Mouse (Mus musculus): ENCODE data around the gene Nuak1. TPM values are rescaled to one million over a fixed set of nuclear protein-coding genes. Genes with fewer than 3 reads are reported as not detected.

Gene Nuak1
- total and polyA plus RNA-seq, 2 experiments: 0.65 to 1.4 TPM

DNA sequence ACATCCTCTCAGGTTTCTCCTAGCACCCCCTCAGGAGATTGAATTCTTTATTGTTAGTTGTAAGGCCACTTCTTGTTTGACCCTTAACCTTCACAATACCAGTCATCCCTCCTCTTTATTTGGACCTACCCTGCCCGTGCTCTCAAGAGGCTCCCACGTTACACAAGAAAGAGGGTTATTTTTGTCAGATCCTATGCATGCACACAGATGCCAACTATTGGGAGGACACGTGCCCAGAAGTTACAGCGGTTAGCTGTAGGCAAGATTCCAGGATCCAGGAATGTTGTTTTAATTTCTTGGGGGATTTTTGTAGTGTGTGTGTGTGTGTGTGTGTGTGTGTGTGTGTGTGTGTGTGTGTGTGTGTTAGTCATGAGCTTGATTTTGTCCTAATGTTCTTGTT, 25.1 kb upstream of the Nuak1 start:
- Histone ChIP-seq H3K79me2 (ENCODE audit: control insufficient read depth, insufficient read depth, low read length) (no peaks in the 10 kb centered on the region), H3K9ac (ENCODE audit: low read depth, low read length) (no peak overlapping the region), H3K27me3 (ENCODE audit: control insufficient read depth, insufficient read depth, low read length) (no peaks in the 10 kb centered on the region), H3K4me3 (ENCODE audit: insufficient read depth, low read depth, low read length) (no peak overlapping the region), H3K4me1 (ENCODE audit: control insufficient read depth, insufficient read depth, low read length) (no peaks in the 10 kb centered on the region), H3K36me3 (ENCODE audit: control insufficient read depth, insufficient read depth, low read length) (no peaks in the 10 kb centered on the region), H3K27ac (replicated peaks; ENCODE audit: insufficient read depth, low read depth, low read length) (no peak overlapping the region)
- DNase-seq (ENCODE audit: extremely low read depth, low read depth, low spot score): no peak
- WGBS: 90% methylated on average over 4 of the region's 4 CpGs
- TF ChIP-seq CTCF (IDR thresholded peaks at IDR 0.05; ENCODE audit: low read depth, low read length): no peak
- TF ChIP-seq POLR2A (IDR thresholded peaks at IDR 0.05; ENCODE audit: extremely low read depth, insufficient read depth, low read length): no peak

DNA sequence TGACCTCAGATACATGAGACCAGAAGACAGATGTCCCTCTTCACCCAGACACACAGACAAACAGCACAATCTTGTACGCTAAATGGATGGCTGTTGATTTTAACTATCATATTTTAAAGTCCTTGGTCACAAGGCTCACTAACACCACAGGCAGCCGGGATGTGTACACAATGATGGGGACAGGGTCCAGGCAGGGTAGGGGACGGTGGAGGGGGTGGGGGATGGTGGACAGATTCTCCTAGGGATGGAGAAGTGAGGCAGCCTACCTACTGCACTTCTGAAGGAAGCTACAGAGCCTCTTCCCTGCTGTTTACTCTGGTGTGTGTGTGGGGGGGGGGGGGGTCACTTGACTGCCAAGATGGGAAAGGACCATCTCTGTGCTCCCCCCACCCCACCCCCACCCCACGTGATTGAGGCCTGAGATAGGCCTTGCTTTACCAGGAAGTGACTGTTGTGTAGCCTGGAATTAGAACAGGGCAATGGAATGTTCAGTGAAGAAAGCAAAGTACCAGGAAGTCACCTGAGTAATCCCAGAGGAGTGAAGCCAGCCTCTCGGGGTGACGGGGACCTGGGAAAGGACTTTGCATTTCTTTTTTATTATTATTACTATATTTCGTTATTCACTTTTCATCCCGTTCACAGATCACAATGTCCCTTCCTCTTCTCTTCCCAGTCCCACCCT, 20.2 kb upstream of the Nuak1 start:
- WGBS: 52% methylated on average over 8 of the region's 8 CpGs
- no peaks in the 10 kb centered on the region for H3K36me3 ChIP-seq (ENCODE audit: control insufficient read depth, insufficient read depth, low read length)
- TF ChIP-seq CTCF (IDR thresholded peaks at IDR 0.05; ENCODE audit: low read depth, low read length) (no peak), POLR2A (IDR thresholded peaks at IDR 0.05; ENCODE audit: extremely low read depth, insufficient read depth, low read length) (no peak)

DNA sequence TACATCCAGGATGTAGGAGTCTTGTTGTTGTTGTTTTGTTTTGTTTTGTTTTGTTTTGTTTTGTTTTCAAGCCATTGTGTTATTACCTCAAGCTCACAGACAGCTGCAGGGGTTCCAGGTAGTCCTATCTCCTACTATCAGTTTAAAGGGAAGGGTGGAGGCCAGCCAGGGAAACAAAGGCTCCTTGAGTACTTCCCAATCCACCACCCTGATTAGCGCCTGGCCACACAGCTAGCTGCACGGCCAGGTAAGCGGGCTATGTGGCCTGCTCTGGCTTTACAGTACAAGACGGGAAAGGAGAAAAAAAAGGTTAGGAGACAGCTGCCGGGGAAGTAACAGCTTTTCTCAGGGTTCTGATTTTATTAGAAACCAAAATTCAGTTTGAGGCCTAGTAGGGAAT, 17.7 kb upstream of the Nuak1 start:
- WGBS: 91% methylated on average over 5 of the region's 5 CpGs
- Histone ChIP-seq H3K36me3 (ENCODE audit: control insufficient read depth, insufficient read depth, low read length) (no peaks in the 10 kb centered on the region), H3K79me2 (ENCODE audit: control insufficient read depth, insufficient read depth, low read length) (no peaks in the 10 kb centered on the region), H3K4me1 (ENCODE audit: control insufficient read depth, insufficient read depth, low read length) (no peaks in the 10 kb centered on the region), H3K9ac (ENCODE audit: low read depth, low read length) (no peak overlapping the region), H3K4me3 (ENCODE audit: insufficient read depth, low read depth, low read length) (no peak overlapping the region), H3K27me3 (ENCODE audit: control insufficient read depth, insufficient read depth, low read length) (no peaks in the 10 kb centered on the region), H3K27ac (replicated peaks; ENCODE audit: insufficient read depth, low read depth, low read length) (no peak overlapping the region)
- DNase-seq (ENCODE audit: extremely low read depth, low read depth, low spot score): no peak
- TF ChIP-seq CTCF (IDR thresholded peaks at IDR 0.05; ENCODE audit: low read depth, low read length) (no peak), POLR2A (IDR thresholded peaks at IDR 0.05; ENCODE audit: extremely low read depth, insufficient read depth, low read length) (no peak)

More for the DNA sequence above, 20.2 kb upstream of the Nuak1 start:
- Histone ChIP-seq H3K79me2 (ENCODE audit: control insufficient read depth, insufficient read depth, low read length) (no peaks in the 10 kb centered on the region), H3K4me1 (ENCODE audit: control insufficient read depth, insufficient read depth, low read length) (no peaks in the 10 kb centered on the region), H3K27ac (replicated peaks; ENCODE audit: insufficient read depth, low read depth, low read length) (no peak overlapping the region), H3K4me3 (ENCODE audit: insufficient read depth, low read depth, low read length) (no peak overlapping the region), H3K9ac (ENCODE audit: low read depth, low read length) (no peak overlapping the region), H3K27me3 (ENCODE audit: control insufficient read depth, insufficient read depth, low read length) (no peaks in the 10 kb centered on the region)
- no peak for DNase-seq (ENCODE audit: extremely low read depth, low read depth, low spot score)

DNA sequence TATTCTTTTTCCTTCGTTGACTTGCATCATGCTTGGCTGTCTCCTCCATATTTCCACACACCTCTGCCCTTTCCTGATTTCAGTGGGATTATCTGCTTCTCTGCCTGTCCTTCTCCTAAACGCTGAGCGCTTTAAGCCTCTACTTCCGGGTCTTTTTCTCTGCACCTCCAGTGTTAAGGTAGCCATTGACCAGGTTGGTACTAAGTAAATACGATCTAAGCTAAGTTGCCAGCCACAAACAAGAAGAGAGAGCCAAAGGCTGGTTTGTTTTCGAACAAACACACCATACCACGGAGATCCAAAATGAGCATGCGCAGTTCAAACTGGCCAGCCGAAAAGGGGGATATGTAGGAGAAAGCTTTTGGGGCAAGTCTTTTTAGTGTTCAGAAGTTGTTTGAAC, 17.1 kb upstream of the Nuak1 start:
- Histone ChIP-seq H3K9ac (ENCODE audit: low read depth, low read length) (no peak overlapping the region), H3K79me2 (ENCODE audit: control insufficient read depth, insufficient read depth, low read length) (no peaks in the 10 kb centered on the region), H3K27me3 (ENCODE audit: control insufficient read depth, insufficient read depth, low read length) (no peaks in the 10 kb centered on the region), H3K4me1 (ENCODE audit: control insufficient read depth, insufficient read depth, low read length) (no peaks in the 10 kb centered on the region), H3K36me3 (ENCODE audit: control insufficient read depth, insufficient read depth, low read length) (no peaks in the 10 kb centered on the region), H3K4me3 (ENCODE audit: insufficient read depth, low read depth, low read length) (peak overlapping the region; percentile 31), H3K27ac (replicated peaks; ENCODE audit: insufficient read depth, low read depth, low read length) (no peak overlapping the region)
- DNase-seq (ENCODE audit: extremely low read depth, low read depth, low spot score): peak; percentile 69
- WGBS: 37% methylated on average over 9 of the region's 9 CpGs
- no peak for TF ChIP-seq CTCF (IDR thresholded peaks at IDR 0.05; ENCODE audit: low read depth, low read length)
- TF ChIP-seq POLR2A (IDR thresholded peaks at IDR 0.05; ENCODE audit: extremely low read depth, insufficient read depth, low read length): no peak

DNA sequence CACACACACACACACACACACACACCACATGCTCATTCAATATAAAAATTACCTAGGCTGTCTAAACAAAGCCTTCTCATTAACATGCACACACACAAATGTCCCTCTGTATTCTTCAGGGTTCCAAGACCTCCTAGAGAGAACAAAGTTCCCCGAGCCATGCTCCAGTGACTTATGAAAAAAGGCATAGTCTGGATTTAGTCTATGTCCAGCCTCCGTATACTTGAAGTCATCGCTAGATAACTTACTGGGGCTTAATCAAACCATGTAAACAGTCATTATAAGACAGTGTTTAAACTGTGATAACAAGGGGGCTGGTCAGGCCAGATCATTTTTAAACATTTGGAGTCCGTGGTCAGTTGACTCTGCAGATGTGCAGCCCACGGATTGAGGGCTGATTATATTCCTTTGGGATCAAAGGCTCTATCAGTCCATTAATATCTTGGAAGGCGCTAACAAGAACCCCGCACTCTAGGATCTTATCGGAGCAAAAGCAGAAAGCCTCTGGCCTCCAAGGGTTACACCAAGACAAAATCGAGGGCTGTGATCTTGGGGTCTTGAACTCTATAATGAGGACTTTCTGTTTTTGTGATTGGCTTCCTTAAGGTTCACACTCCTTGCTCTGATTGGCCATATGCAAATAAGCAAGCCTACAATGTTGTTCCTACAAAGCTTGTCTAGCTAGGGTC, 16.4 kb upstream of the Nuak1 start:
- TF ChIP-seq POLR2A (IDR thresholded peaks at IDR 0.05; ENCODE audit: extremely low read depth, insufficient read depth, low read length) (no peak), CTCF (IDR thresholded peaks at IDR 0.05; ENCODE audit: low read depth, low read length) (no peak)
- no peak for DNase-seq (ENCODE audit: extremely low read depth, low read depth, low spot score)
- H3K4me1 ChIP-seq (ENCODE audit: control insufficient read depth, insufficient read depth, low read length): no peaks in the 10 kb centered on the region
- no peak overlapping the region for H3K4me3 ChIP-seq (ENCODE audit: insufficient read depth, low read depth, low read length)
- WGBS: 74% methylated on average over 9 of the region's 9 CpGs
- no peak overlapping the region for H3K9ac ChIP-seq (ENCODE audit: low read depth, low read length)
- H3K27ac ChIP-seq (replicated peaks; ENCODE audit: insufficient read depth, low read depth, low read length): no peak overlapping the region
- H3K79me2 ChIP-seq (ENCODE audit: control insufficient read depth, insufficient read depth, low read length): no peaks in the 10 kb centered on the region
- no peaks in the 10 kb centered on the region for H3K36me3 ChIP-seq (ENCODE audit: control insufficient read depth, insufficient read depth, low read length)
- H3K27me3 ChIP-seq (ENCODE audit: control insufficient read depth, insufficient read depth, low read length): no peaks in the 10 kb centered on the region

DNA sequence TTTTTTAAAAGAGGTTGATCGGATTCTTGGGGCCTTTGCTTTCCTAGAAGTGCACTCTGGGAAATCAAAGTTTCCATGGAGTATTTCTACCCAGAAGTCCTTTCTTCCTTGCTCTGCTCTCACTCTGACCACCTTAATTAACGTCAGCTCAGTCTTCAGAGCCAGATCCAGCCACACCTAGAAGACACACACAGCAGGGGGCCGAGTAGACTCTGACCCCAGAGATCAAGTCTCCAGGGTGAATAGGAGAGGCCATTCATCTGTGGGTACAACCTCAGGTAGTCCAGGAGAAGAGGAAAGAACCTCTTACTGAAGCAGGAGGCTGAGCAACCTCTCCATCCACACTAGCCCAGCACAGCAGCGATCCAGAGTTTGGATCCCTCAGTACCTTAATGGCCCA, 11.5 kb upstream of the Nuak1 start:
- DNase-seq (ENCODE audit: extremely low read depth, low read depth, low spot score): no peak
- no peaks in the 10 kb centered on the region for H3K27me3 ChIP-seq (ENCODE audit: control insufficient read depth, insufficient read depth, low read length)
- H3K4me1 ChIP-seq (ENCODE audit: control insufficient read depth, insufficient read depth, low read length): no peaks in the 10 kb centered on the region
- WGBS: 74% methylated on average over 4 of the region's 4 CpGs
- H3K9ac ChIP-seq (ENCODE audit: low read depth, low read length): no peak overlapping the region
- no peaks in the 10 kb centered on the region for H3K36me3 ChIP-seq (ENCODE audit: control insufficient read depth, insufficient read depth, low read length)
- TF ChIP-seq POLR2A (IDR thresholded peaks at IDR 0.05; ENCODE audit: extremely low read depth, insufficient read depth, low read length): no peak
- TF ChIP-seq CTCF (IDR thresholded peaks at IDR 0.05; ENCODE audit: low read depth, low read length): no peak
- no peak overlapping the region for H3K27ac ChIP-seq (replicated peaks; ENCODE audit: insufficient read depth, low read depth, low read length)
- no peak overlapping the region for H3K4me3 ChIP-seq (ENCODE audit: insufficient read depth, low read depth, low read length)
- H3K79me2 ChIP-seq (ENCODE audit: control insufficient read depth, insufficient read depth, low read length): no peaks in the 10 kb centered on the region

Measured in liver, adult 2 months (tissue).